Mouse (Mus musculus) adrenal gland, adult 18-20 months (tissue): ENCODE data around the gene Os9. TPM values are rescaled to one million over a fixed set of nuclear protein-coding genes. Genes with fewer than 3 reads are reported as not detected.
"Not testable (repeated sequence)": the region's sequence is repeated elsewhere in the genome, so short reads cannot be mapped to it uniquely, and the experiment has no call there.

Experiments used
- DNase-seq, 2 experiments: peaks; one replicate each; pipeline ENCODE4 v3.0.0; 2021 to 2022; ENCODE audit warnings: low spot score in 2 of 2
- total RNA-seq, 2 experiments: library from RNA; stranded (reverse); gene quantifications; 1 replicate in 1 of 2; 2 replicates in 1 of 2; pipeline ENCODE4 v1.2.3; 2021

Gene Os9
- total RNA-seq, 2 experiments from 2014 or later, result 114 to 147 TPM

GRCm38 (mm10) chr10:127147135-127147534, 26.2 kb upstream of the Os9 start:
- DNase-seq, result no peak

- DNase-seq, result no peak
Measured at GRCm38 (mm10) chr10:127145303-127145702, 24.4 kb upstream of the Os9 start.

GRCm38 (mm10) chr10:127144536-127144935, 23.6 kb upstream of the Os9 start:
- no peak for DNase-seq

DNA sequence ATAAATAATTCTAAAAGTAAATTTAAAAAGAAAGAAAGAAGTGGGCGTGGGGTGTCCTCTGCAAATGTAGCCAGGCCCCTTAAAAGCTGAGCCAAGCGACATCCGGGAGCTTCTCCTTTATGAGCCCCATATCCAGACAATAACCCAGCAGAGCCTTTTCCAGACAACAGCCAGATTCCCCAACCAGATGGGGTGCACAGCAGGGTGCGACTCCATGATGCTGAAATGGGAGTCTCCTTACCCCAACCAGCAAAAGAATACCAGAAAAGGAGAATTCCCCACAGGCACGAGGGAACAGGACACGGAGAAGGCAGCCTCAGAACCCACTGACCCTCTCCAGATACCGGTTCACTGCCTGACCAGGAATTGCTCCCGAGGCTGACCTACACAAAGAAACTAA, 22.3 kb upstream of the Os9 start:
- DNase-seq, result no peak

DNA sequence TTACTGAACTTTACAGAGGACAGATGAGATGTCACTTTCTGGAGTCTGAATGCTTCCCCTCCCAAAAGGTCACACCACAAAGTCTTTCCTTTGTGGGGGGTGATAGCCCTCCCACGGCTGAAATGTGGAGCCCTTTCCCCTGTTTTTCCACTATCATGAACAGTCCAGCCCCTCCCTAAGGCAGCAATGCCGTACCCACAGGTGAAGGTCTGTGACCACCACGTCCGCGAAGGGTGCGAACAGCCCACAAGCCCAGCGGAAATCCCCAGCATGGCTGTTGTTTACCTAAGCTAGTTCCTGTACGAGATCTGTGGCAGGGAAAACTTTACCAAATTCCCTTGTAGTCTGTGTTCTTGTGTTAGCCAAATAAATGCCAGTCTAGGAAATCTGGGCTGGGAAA, 20.6 kb upstream of the Os9 start:
- no peak for DNase-seq

GRCm38 (mm10) chr10:127140971-127141370, 20.0 kb upstream of the Os9 start:
- no peak for DNase-seq

DNA sequence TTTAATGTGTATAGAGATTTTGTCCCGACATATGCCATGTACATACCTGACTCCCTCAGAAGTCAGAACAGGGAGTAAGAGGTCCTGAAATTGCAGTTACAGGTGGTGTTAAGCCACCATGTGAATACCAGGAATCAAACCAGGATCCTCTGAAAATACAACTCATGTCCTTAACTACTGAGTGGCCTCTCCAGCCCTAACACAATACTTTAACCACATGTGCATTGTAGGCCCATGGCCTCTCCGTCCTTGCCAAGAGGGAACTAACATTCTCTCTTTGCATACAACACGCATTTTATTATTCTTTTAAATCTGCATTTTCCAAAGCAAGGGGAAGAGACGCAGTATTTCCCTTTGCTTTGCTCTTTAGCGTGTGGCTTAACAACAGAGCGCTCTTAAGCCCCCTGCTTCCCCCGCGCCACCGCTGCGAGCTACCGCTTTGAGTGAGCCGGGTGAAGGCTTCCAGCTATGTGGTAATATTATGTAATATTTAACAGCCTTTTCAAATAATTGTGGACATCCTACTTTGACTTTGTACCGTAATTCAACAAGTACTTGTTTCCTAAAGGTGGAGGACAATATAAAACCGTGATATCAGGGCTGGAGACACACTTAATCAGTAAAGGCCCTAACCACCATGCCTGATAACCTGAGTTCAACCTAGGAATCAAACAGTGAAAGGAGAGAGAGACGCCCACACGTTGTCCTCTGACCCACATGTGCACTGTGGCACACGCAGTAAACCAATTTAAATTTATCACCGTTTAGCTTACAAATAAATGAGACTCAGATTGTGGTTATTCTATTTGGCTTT, 17.6 kb upstream of the Os9 start:
- DNase-seq, result no peak

- no peak for DNase-seq
Measured at GRCm38 (mm10) chr10:127137896-127138295, 17.0 kb upstream of the Os9 start.

DNA sequence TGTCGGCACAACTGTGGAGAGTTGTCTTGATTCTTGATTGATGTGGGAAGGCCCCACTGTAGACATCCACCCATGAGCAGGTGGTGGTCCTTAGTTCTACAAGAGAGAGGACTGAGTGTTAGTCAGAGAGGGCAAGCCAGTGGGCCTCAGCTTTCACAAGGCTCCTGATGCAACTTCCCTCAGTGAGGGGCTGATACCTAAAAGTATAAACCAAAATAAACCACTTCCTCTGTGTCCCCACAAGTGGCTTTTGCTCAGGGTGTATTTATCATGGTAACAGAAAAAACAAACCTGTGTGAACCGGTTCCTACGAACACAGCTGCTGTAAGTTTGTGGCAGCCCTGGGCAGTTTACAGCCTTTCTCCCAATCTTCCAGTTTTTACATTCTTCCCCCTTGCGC, 15.6 kb upstream of the Os9 start:
- DNase-seq, result no peak

- no peak for DNase-seq
Measured at GRCm38 (mm10) chr10:127135118-127135836, 14.3 kb upstream of the Os9 start.

DNA sequence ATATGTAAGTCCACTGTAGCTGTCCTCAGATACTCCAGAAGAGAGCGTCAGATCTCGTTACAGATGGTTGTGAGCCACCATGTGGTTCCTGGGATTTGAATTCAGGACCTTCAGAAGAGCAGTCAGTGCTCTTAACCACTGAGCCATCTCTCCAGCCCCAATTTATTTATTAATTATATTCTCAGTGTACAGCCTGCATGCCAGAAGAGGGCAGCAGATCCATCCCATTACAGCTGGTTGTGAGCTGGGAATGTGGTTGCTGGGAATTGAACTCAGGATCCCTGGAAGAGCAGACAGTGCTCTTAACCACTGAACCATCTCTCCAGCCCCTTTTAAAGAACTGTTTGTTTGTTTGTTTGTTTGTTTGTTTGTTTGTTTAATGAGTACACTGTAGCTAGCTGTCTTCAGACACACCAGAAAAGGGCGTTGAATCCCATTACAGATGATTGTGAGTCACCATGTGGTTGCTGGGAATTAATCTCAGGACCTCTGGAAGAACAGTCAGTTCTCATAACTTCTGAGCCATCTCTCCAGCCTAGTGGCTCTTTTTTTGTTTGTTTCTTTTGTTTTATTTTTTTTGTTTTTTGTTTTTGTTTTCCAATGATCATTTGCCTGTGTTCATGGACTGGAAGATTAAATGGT, 13.6 kb upstream of the Os9 start:
- DNase-seq, result not testable (repeated sequence)

DNA sequence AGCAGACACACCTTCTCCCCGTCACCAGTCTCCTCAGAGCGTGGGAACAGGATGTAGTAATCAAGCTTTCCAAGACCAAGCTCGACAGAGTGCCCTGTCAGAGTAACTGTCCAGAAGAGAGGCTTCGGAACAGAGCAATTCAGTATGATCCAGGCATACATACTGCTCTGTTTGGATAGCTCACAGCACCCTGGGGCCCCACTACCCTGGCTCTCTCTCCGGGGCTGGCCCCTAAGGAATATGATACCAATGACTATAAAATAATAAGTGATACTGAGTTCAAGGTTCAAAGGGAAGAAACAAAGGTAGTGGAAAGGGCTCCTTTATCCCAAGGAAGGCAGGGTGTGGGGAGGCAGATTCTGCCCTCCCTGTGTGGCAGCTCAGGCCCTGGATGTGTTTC, 11.5 kb upstream of the Os9 start:
- no peak for DNase-seq

GRCm38 (mm10) chr10:127129431-127129830, 8.5 kb upstream of the Os9 start:
- DNase-seq, result no peak

DNA sequence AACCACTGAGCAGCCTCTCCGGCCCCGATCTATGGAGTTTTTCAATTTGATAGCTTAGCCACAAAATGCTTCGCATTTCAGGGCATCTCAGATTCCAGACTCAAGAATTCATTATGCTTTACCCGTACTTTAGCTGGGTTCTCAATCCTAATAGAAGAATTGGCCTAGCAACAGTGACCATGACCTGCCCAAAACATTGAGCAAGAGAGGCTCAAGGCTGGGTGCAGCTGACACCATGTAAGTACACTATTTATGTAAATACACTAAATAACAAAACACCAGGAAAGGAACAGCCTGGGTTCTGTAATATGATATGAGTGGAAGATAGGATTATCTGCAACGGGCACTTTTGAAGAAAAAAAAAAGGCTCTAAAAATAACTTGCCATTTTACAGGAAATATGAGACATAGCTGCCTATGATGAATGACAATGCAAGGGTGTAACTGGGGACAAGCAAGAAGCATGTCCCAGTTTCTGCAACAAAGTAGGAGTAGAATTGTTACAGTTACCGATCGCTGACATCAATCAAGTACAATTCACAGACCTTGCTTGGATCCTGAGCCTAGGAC, 6.9 kb upstream of the Os9 start:
- peak in 1 of 2 experiments; percentile 31 for DNase-seq

DNA sequence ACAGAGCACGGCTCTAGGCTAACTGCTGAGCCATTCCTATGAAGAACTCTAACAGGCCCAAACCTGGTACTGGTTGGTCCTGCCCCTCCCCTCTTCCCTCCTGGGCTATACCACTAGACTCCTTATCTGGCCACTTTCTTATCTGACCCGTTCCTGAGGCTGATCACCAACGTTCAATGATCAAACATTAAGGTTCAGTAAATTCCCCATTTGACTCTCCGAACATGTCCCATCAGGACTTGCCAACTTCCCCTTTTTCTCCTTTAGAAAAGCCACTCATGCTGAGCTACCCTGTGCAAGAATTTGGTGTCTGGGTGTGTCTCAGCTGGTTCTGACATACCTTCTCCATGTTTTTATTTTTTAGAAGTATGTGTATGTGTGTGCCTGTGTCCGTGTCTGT, 5.6 kb upstream of the Os9 start:
- no peak for DNase-seq

DNA sequence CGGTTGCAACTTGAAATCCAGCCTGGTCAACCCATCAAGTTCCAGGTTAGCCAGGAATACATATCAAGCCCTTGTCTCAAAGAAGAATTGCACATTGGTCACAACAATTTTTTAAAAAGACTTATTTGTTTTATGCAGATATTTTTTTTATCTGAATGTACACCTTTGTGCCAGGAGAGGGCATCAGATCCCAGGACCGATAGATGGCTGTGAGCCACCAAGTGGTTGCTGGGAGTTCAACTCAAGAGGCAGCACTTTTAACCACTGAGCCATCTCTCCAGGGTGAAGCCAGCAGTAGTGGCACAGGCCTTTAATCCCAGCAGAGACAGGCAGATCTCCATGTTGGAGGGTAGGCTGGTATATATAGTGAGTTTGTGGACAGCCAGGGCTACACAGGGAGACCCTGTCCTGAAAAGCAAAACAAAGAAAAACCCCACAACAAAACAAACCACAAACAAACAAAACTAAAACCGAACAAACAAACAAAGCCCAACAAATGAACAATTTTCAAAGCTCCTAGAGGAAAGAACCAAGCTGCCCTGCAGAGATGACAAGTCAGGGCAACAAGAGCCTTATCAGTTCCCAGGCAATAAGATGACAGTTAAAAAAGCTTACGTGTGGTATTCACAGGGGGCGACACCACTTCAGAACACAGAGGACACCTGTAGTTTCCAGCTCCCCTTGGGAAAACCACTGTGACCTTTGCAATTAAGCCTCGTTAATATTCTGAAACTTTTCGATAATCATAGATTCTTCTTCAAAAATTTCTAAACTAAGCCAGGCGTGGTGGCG, 4.5 kb upstream of the Os9 start:
- DNase-seq, result no peak

DNA sequence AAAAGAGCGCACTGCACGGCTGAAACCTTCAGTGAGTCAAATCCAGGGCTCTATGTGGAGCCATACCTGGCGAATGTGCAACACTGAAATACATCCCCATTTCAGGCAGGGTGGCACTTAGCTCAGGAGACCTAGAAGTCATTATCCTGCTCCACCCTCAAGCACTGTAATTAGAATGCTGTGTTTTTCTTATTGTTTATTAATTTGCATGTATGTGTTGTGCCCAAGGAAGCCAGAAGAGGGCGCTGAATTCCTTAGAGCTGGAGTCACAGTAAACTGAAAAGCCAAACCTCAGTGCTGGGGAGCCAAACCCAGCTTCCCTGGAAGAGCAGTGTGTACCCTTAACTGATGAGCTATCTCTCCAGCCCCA, 2.5 kb upstream of the Os9 start:
- peak; percentile 54 to 66 for DNase-seq

GRCm38 (mm10) chr10:127122784-127123435, 2.0 kb upstream of the Os9 start:
- no peak for DNase-seq

DNA sequence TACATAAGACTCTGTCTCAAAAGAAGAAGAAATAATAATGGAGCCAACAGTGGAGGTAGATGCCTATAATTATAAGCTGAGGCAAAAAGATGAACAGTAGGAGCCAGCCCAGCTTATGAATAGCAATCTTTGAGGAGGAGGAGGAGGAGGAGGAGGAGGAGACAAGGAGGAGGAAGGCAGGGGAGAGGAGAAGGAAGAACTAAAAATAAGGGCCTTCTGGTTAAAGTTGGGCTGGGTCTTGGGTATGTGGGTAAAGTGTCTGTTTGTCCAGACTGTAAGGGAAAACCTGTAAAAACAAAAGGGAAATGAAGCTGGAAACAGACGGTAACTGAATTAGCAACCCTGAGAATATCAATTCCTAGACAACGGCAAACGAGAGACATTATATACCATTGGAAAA, 1.1 kb upstream of the Os9 start:
- DNase-seq, result no peak

GRCm38 (mm10) chr10:127120301-127121065, 448 bp downstream of the Os9 start:
- peak in 1 of 2 experiments; percentile 18 for DNase-seq
